Mouse (Mus musculus) monocyte, adult 5-6 weeks (primary cell): ENCODE measurements around the gene Zfp213. TPM values are rescaled to one million over a fixed set of nuclear protein-coding genes. Genes with fewer than 3 reads are reported as not detected.
A peak's percentile ranks its signal among the peaks of the same experiment; 100 is the strongest.

ENCODE experiments used
- ATAC-seq: fragments of 153-309, 156-312 bp; replicated peaks from 2 replicates; pipeline ENCODE4 v1.8.0; 2017; ENCODE audit warnings: mild to moderate bottlenecking; ENCODE audit not compliant: low TSS enrichment, insufficient number of reproducible peaks, severe bottlenecking, poor library complexity, low FRiP score
- total RNA-seq: library from RNA; stranded (forward); fragments of 200-1000, 200-491, 200-594 nt; gene quantifications from 3 replicates; pipeline ENCODE4 v1.2.3, GENCODE M21; 2017

Gene Zfp213
- total RNA-seq, 1 experiment from 2014 or later: 5.4 TPM

DNA sequence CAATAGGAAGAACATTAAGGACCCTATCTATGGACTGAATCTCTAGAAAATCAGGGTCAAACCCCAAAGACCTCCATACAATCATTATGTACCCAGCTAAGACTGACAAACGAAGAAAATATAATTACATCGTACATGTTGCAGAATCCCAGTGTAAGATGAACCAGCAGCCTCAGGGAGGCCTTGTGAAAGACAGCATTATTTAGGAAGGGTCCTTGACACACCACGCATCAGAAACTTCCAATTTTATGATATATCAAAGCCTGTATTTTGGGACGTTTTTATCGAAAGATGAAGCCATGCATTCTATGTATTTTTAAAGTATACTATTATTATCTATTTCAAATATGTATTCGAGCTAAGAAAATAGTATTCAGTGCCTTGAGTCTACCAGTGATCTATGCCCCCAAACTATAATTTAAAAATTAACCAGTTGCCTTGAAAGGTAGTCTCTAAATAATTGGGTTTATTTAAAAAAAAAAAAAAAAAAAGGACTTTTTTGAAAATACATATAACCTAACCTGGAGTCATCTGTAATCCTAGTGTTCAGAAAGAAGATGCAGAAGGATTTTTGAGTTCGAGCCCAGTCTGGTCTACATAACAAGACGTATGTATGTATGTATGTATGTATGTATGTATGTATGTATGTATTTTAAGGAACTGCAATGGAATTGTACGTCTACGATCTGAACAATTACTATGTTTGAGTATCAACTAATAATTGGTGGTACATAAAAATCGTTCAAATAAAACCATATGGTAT is 16.2 kb downstream of the Zfp213 start:
- no peak for ATAC-seq

DNA sequence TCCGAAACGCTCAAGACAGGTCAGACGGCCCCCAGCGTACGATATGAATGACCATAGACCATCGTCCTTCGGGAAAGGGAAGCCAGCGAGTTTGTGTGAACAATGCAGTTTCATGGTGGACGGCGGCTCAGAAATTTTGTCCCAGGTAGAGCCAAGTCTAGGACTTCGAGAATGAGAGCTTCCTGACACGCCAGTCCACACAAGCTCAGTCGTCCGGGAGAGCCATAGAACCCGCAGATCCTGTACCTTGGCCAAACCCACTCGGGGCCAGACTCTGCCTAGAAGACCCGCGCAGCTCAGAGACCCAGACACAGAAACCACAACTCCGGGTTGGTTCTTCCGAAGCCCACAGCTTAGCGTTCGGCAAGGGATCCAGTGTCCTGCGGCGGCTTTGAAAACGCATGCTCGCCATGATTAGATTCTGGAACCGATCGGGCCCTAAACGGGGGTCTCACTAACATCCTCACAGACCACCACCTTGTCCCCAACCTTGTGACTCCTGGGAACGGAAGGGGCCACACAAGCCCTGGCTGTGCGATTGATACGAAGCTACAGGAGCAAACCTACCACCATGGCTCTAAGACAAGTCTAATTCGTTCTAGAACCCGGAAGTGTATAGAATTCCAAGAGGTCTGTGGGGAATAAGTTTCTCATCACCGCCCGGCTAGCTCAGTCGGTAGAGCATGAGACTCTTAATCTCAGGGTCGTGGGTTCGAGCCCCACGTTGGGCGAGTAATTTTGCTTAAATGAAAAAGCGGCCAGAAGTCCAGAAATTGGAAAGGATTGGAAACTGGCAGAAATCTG is 17.1 kb downstream of the Zfp213 start:
- ATAC-seq: 0 out of 2 replicates have a peak, but pooled peaks have one; percentile 29

DNA sequence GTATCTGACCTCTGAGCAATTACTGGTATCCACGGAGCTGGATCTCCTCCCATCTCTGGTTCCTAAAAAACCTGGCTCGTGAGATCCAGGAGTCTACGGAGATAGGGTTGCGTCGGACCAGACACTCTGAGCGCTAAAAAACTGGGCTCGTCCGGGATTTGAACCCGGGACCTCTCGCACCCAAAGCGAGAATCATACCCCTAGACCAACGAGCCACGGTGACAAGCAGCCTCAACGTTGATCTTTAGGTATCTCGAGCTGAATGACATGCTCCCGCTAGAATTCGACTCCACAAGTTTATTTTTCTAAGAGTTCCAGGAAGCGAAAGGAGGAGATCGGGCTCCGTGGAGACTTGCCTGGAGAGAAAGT is 17.7 kb downstream of the Zfp213 start:
- ATAC-seq: 0 out of 2 replicates have a peak, but pooled peaks have one; percentile 6

DNA sequence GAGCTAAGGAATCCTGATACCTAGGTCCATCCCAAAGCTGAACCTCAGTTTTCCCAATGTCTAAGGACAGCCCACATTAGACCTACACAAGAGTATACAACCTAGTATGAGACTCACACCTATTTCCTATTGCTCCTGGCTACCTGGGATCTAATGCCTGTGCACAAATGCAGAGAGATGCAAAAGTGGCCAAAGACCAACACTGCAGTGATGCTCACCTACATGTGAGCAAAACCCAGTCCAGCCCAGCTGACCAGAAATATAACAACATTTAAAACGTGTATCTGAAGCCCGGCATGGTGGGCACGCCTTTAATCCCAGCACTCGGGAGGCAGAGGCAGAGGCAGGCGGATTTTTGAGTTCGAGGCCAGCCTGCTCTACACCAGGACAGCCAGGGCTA is 18.2 kb downstream of the Zfp213 start:
- ATAC-seq: no peak

DNA sequence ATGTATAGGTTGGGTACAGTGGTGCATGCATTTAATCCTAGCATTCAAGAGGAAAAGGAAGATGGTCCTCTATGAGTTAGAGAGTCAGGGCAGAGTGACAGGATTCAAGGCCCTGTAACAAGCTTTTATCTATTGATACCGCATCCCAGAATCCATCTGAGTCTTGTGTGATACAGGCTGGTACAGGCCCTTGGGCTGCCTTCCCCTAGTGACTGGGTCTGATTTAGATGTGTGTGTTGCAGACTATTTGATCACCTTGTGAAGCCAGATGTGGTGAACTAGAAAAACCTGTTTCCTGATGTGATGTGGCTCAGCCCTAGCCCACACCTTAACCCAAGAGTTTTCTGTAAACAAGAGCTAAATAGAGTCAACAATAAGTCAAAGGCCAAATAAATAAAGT is 19.3 kb downstream of the Zfp213 start:
- ATAC-seq: no peak

DNA sequence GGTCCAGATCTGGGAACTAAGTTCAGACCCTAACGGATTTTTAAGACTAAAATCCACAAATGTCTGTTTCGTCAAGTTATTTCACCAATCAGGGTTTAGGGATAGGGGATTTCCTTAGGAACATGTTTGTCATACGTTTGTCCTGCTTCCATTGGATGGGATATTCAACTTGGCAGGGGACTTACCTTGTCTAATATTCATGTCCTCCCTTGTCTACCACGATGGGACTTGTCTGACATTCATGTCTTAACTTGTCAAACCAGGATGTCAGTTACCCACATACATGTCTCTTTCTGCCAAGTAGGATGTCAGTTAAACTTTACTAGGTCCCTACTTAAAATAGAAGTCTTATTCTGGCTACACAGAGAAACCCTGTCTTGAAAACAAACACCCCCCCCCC is 20.1 kb downstream of the Zfp213 start:
- ATAC-seq: no peak

DNA sequence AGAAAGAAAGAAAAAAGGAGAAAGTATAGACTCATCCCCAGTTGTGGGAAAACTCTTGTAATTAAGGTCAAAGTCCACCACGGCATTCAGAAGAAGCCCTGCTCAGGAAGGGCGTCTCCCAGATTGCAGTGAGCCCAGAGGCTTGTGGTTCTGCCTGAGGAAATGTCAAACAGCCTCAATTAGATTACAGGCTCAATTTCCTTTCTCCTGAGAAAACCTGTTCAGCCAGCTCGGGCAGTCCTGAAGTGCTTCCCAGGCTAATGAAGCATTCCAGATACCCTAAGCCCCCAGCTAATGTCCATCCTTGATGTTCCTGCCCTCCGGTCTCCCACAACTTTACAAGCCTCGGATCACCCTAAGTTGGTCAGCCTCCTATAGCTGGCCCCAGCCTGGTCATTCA is 20.7 kb downstream of the Zfp213 start:
- peak; percentile 32; the same call in 1 of the 2 replicates for ATAC-seq

DNA sequence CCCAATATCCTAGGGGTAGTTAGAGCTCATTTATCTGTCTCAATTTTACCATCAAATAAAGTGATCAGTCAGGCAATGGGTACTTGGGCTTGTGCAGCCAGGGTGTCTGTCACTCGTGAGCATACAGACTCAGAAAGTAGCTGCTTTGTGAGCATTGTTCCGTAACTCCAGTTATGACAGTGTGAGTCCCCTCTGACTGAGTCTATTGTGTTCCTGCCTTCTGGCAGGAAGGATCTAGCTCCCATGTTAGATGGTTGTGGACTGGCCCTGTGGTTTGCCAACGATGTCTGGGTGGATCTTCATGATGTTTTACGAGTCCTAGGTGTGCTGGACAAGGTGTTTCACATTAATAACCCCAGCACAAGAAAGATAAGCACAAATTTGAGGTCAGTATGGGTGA is 21.2 kb downstream of the Zfp213 start:
- ATAC-seq: no peak

DNA sequence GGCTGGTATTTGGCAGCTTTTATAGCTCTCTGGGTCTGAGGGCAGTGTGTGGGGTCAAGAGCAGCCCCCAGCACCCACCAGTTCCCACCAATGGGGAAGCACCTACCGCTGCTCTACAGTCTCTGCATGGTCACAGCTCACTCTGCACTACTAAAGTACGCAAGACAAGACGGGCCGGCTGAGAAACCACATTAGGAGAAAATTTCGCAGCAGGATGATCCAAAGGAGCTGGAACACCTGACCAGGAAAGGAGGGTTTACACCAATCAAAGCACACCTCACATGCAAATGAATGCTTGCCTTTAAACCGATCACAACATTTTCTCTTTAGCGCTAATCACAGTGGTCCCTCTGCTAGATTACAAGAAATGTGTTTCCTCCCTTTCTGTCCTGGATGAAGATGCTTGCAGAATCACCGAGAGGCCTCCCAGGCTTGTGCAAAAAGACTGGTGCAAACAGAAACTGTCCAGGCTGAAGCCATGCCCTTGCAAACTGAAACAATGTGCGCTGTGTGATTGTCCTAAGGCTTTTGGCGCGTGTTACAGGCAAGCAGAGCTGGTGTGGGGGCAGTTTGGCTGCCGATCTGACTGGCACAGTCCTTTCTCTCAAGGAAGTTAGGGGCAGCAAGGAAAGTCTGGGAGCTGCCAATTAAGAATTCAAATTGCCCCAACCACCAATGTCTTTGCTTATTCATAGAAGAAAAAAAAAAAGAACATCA is 21.9 kb downstream of the Zfp213 start:
- ATAC-seq: no peak

DNA sequence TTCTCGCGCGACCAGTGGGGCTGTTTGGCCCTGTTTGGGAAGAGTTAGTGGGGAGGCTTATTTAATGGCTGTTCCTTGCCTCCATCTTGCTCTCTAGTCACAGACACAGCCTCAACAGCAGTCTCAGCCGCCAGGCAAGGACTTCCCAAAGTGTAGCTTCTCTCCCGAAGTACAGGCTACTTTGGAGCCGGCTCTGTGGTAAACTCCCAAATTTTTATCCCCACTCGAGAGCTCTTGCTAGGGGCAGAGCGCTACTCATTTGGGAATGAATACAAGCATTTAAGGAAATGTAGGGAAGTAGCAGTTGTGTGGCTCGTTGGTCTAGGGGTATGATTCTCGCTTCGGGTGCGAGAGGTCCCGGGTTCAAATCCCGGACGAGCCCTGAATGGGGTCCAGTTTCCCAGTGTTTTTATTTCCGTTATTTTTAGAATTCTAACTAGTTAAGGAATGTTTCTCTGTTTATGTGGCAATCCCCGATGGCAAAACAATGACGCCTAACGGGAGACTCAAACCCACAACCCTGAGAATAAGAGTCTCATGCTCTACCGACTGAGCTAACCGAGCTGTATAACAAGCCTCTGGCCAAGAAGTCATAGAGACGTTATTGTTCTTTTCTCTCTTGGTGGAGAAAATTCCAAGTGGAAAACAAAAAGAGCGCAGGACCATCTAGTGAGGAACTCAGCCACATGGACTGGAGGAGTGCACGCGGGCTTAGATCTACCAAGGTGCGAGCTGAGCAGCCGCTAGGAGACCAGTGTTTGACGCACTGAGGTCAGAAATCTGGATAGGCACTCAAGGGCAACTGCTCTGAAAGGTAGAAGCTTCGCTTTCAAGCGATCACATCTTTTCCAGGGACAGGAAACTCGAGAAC is 23.2 kb downstream of the Zfp213 start:
- no peak for ATAC-seq

DNA sequence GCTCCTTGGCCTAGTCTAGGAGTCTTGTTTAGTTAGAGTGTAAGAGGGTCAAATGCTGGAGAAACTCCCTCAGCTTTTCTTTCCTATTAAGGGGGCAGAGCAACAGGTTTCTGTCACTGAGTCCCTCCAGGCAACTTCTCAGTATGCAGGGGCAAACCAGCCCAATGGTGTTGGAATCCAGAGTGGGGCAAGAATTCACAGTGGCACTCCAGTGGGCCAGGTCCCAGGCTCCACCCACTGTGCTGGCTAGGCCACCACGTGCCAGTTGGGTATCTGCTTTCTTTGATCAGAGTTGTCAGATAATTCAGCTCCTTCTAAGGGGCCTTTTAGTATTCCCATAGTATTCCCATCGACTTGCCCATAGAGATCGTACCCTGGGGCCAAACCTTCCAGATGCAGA is 23.9 kb downstream of the Zfp213 start:
- no peak for ATAC-seq

DNA sequence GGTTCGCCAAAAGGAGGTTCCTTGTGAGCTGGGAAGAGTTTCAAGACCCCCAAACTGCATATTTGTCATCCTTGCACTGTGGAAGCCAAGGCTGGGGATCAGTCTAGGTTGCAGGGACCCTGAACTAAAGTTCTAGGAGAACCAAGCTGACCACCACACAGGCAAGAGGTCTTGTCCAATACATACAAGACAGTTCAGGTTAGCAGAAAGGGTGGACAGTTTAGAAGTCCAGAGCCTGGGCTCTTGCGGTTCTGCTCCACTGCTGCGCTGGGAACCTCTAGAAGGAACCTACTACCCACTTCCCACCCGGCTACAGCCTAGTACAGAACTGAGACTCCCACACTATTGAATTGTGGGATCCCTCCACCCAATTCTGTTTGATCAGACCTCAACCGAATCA is 24.4 kb downstream of the Zfp213 start:
- no peak for ATAC-seq

DNA sequence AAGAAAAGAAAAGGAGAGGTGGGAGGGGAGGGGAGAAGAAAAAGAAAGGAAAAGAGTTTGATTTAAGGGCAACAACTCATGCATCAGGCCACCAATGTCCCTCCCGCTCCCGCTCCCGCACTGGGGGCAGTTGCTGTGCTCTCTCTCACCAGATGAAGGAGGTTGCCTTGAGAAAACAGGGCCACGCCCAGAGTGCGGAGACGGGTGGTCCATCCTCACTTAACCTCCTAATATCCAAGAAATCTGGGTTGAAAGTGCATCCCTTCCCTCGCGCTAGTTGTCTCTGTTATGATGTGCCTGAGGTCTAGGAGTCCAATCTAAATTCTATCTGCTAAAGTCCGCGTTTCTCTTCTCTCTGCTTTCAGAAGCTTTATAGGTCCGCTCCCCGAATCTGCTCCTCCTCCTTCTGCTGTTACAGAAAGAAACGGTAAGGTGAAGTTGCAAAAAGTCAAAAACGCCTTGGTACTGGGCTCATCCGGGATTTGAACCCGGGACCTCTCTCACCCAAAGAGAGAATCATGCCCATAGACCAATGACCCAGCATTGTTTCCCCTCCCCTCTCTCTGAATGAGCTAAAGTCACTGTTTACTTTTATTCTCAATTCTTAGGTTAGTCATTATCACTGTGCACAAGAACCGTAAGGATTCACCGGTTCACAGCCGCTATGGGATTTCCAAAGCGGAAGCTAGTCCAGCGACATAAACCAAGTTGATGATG is 25.6 kb downstream of the Zfp213 start:
- ATAC-seq: no peak

DNA sequence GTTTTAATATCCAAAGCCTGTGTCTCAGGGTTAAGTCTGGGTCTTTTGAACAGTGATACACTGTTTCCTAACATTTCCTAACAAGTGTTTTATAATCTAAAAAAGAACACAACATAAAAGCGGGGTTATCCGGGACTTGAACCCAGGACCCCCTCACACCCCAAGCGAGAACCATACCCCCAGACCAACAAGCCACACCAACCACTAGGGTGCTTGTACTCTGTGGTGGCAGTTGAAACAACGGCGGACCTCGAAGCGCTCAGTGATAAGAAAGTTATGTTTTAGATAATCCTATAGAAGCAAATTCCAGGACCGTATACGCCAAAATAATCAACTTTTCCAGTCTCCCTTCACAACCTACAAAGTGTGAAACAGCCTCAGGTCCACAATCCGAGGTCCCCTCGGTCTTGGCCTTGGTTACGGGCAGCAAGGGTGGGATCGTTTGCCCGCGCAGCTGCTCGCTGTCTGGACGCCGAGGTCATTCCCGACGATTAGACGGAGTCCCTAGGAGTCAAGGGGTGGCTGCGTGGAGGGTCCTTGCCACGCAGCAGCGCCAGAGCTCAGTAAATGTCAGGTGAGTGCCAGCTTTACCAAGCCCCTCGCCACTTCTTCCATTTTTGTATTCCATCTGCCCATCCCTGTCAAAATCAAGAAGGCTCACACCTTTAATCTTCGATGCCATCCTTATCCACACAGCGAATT is 26.3 kb downstream of the Zfp213 start:
- ATAC-seq: no peak

DNA sequence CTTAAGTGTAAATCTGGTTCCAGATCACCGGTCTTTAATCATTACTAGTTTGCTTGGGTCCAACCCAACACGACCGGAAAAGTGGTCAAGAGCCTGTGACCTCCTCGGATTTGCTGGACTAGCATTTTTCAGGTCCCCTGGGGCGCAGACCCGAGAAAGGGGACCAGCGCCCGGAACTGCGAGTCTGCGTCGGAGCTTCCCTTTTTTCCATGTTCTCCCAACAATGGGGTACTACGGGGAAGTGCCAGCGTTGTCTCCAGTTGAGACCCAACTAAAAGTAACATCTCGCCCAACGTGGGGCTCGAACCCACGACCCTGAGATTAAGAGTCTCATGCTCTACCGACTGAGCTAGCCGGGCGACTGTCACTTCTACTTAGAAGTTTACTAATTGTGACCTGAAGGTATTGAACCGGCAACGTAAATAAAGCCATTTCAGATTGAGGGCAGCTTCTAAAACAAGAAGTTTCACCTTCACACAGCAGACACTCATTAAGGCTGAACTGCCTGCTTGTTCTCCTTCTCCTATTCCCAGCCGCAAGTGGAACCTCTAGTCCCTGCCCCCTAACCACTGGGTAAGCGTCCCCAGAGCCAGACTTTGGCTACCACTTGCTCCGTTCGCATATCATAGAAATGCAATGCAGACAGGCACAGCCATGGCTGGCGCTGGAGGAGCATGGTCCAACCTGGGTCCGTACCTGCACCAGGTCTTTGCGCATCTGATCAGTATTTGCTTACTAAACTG is 28.8 kb downstream of the Zfp213 start:
- ATAC-seq: peak; percentile 37; the same call in 1 of the 2 replicates

DNA sequence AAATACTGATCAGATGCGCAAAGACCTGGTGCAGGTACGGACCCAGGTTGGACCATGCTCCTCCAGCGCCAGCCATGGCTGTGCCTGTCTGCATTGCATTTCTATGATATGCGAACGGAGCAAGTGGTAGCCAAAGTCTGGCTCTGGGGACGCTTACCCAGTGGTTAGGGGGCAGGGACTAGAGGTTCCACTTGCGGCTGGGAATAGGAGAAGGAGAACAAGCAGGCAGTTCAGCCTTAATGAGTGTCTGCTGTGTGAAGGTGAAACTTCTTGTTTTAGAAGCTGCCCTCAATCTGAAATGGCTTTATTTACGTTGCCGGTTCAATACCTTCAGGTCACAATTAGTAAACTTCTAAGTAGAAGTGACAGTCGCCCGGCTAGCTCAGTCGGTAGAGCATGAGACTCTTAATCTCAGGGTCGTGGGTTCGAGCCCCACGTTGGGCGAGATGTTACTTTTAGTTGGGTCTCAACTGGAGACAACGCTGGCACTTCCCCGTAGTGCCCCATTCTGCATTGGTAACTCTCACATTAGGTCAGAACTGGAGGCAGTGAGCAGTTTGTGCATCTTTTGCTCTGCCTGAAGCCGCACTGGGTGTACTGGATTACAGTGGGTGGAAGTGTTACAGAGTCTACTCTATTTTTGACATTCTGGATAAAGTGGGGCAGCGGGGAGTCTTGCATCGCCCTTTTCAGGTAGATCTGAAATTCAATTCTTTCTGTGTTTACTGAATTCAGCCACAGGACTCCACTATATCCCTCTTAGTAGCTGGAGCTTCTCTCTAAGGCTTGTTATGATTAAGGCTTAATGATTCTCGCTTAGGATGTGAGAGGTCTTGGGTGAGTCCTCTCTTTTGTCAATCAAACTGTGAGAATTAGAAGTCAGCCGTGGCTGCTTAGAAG is 30.2 kb downstream of the Zfp213 start:
- ATAC-seq: peak; percentile 40
